ENCODE assay signal across 9 mouse cellular contexts in genomic region chr12:109044497-109044896, GRCm38 (mm10). TPM values are rescaled to one million over a fixed set of nuclear protein-coding genes. Genes with fewer than 3 reads are reported as not detected.
DNase-seq lines count a peak whose midpoint lies in the region; ATAC-seq and TF ChIP-seq lines count a peak whose summit lies in the region.
"Had no signal": no experiment of that assay in that cellular context is flagged by ENCODE, and none has a peak within 500 bp of the region (broad histone marks: within the 10 kb centered on the region; RNA-seq: fewer than 3 reads in every experiment).

No protein-coding gene starts in this region.

- in situ Hi-C loops in Patski (cut with MboI; ENCODE audit: low pct_unique_long_range_greater_than_20kb): no loop called here

- no peak for TF ChIP-seq CTCF in Patski (IDR thresholded peaks at IDR 0.05)

- H3K4me2 ChIP-seq in forebrain, embryonic 15.5 days (replicated peaks): no peak overlapping the region
- H3K4me2 ChIP-seq in forebrain, embryonic 12.5 days: no peak overlapping the region
- no peak overlapping the region for H3K4me2 ChIP-seq in intestine, embryonic 16.5 days (ENCODE audit: low read depth, low read length)
- H3K4me2 ChIP-seq in heart, embryonic 11.5 days: no peak overlapping the region

- CTCF ChIA-PET in Patski (lab: Charles Lee): interaction anchor here (0.7 to 1.1 kb wide), 2 partner anchors 12 to 23 kb away, joined by 3 read pairs; no protein-coding TSS in a partner anchor

- H3K27me3 ChIP-seq in forebrain, embryonic 15.5 days: 0 out of 2 replicates have a peak, but pooled peaks cover 4% of the 10 kb centered on the region
- H3K27me3 ChIP-seq in forebrain, embryonic 12.5 days: peaks cover 67% of the 10 kb centered on the region
- H3K27me3 ChIP-seq in Patski: peaks cover 5% of the 10 kb centered on the region
- H3K27me3 ChIP-seq in intestine, embryonic 16.5 days (replicated peaks; ENCODE audit: control insufficient read depth, insufficient read depth, low read length): peaks cover 3% of the 10 kb centered on the region; the same call in 1 of the 2 replicates
- peaks cover 49% of the 10 kb centered on the region for H3K27me3 ChIP-seq in heart, embryonic 11.5 days (ENCODE audit: control insufficient read depth, insufficient read depth, low read length)

- H3K36me3 ChIP-seq in forebrain, embryonic 15.5 days: no peaks in the 10 kb centered on the region
- no peaks in the 10 kb centered on the region for H3K36me3 ChIP-seq in forebrain, embryonic 12.5 days (replicated peaks)
- no peaks in the 10 kb centered on the region for H3K36me3 ChIP-seq in intestine, embryonic 16.5 days (ENCODE audit: control insufficient read depth, insufficient read depth, low read length)
- H3K36me3 ChIP-seq in heart, embryonic 11.5 days (ENCODE audit: control insufficient read depth, insufficient read depth, low read length): no peaks in the 10 kb centered on the region

- no peak overlapping the region for H3K27ac ChIP-seq in forebrain, embryonic 15.5 days (replicated peaks)
- H3K27ac ChIP-seq in forebrain, embryonic 12.5 days: no peak overlapping the region
- H3K27ac ChIP-seq in intestine, embryonic 16.5 days (ENCODE audit: low read length): no peak overlapping the region
- H3K27ac ChIP-seq in heart, embryonic 11.5 days (ENCODE audit: low read depth, low read length): no peak overlapping the region

- no peaks in the 10 kb centered on the region for H3K9me3 ChIP-seq in forebrain, embryonic 15.5 days
- H3K9me3 ChIP-seq in forebrain, embryonic 12.5 days: no peaks in the 10 kb centered on the region
- no peaks in the 10 kb centered on the region for H3K9me3 ChIP-seq in intestine, embryonic 16.5 days (ENCODE audit: control insufficient read depth, low read length)
- no peaks in the 10 kb centered on the region for H3K9me3 ChIP-seq in heart, embryonic 11.5 days (replicated peaks; ENCODE audit: control insufficient read depth, low read length)

- 0 out of 2 replicates have a peak, but pooled peaks have one; percentile 15 for ATAC-seq in forebrain, embryonic 15.5 days (replicated peaks)
- ATAC-seq in forebrain, embryonic 12.5 days (ENCODE audit: low FRiP score): no peak
- no peak for ATAC-seq in Patski
- ATAC-seq in intestine, embryonic 16.5 days: peak; percentile 62; the same call in 1 of the 2 replicates
- no peak for ATAC-seq in heart, embryonic 11.5 days (replicated peaks; ENCODE audit: insufficient number of reproducible peaks, low FRiP score, low TSS enrichment)

- no peak overlapping the region for H3K9ac ChIP-seq in forebrain, embryonic 15.5 days (replicated peaks)
- no peak overlapping the region for H3K9ac ChIP-seq in forebrain, embryonic 12.5 days
- no peak overlapping the region for H3K9ac ChIP-seq in intestine, embryonic 16.5 days (ENCODE audit: low read depth, low read length)
- H3K9ac ChIP-seq in heart, embryonic 11.5 days (ENCODE audit: low read depth, low read length): no peak overlapping the region

- 25% methylated on average over 5 of the region's 5 CpGs for WGBS in forebrain, embryonic 15.5 days
- 21% methylated on average over 5 of the region's 5 CpGs for WGBS in forebrain, embryonic 12.5 days
- 13% methylated on average over 5 of the region's 5 CpGs for WGBS in intestine, embryonic 16.5 days
- 21% methylated on average over 5 of the region's 5 CpGs for WGBS in heart, embryonic 11.5 days (ENCODE audit: insufficient replicate concordance)

- no peak overlapping the region for H3K4me3 ChIP-seq in forebrain, embryonic 15.5 days
- no peak overlapping the region for H3K4me3 ChIP-seq in forebrain, embryonic 12.5 days (replicated peaks)
- no peak overlapping the region for H3K4me3 ChIP-seq in intestine, embryonic 16.5 days (ENCODE audit: low read length)
- no peak overlapping the region for H3K4me3 ChIP-seq in heart, embryonic 11.5 days (ENCODE audit: low read depth, low read length)

- H3K4me1 ChIP-seq in forebrain, embryonic 15.5 days: peaks cover 2% of the 10 kb centered on the region
- H3K4me1 ChIP-seq in forebrain, embryonic 12.5 days: 0 out of 2 replicates have a peak, but pooled peaks cover 3% of the 10 kb centered on the region
- no peaks in the 10 kb centered on the region for H3K4me1 ChIP-seq in intestine, embryonic 16.5 days (ENCODE audit: control insufficient read depth, insufficient read depth, low read length)
- H3K4me1 ChIP-seq in heart, embryonic 11.5 days (ENCODE audit: control insufficient read depth, insufficient read depth, low read length): no peaks in the 10 kb centered on the region

- POLR2A ChIA-PET in Patski (lab: Charles Lee): no interaction called here

- DNase-seq in lung, postnatal 36 days: peak; percentile 15
- DNase-seq in lung, adult 18-20 months: no peak
- DNase-seq in Patski (ENCODE audit: low read depth, low spot score): peak; percentile 1
- no peak for DNase-seq in layer of hippocampus, postnatal 10 days (ENCODE audit: low spot score in 2 of 2)
- DNase-seq: gastrocnemius, postnatal 14 days had no signal

RNA-seq across cellular contexts. Expression of gene Begain, which starts 23.5 kb away (rescaled TPM):
- 19.2 and 20.2 TPM in 2 replicates for polyA plus RNA-seq in forebrain, embryonic 15.5 days (2015; fragmentation: Nextera tagmentation; extraction: Ambion mirVana)
- polyA plus RNA-seq in forebrain, embryonic 12.5 days (2016; fragmentation: Nextera tagmentation; extraction: Ambion mirVana): 10.9 and 11.1 TPM in 2 replicates
- 0.28 TPM for polyA plus RNA-seq in Patski (2021)
- polyA plus RNA-seq in intestine, embryonic 16.5 days (2015; fragmentation: Nextera tagmentation; extraction: Ambion mirVana): 3.3 and 4.2 TPM in 2 replicates
- 100 to 1,000 TPM; 164 to 176 TPM for total RNA-seq in layer of hippocampus, postnatal 10 days (2021)
- polyA plus RNA-seq in heart, embryonic 11.5 days (2014; fragmentation: Nextera tagmentation; extraction: Ambion mirVana): 1.7 and 2.2 TPM in 2 replicates

Comparison
In these comparisons a context has a peak if more than half of its experiments do, and no peak if none do; other contexts are left out.
1. ATAC-seq: peak in forebrain, embryonic 15.5 days (single experiment) and intestine, embryonic 16.5 days (single experiment); none in forebrain, embryonic 12.5 days (single experiment), Patski (single experiment) and heart, embryonic 11.5 days (single experiment).
2. DNase-seq: peak in lung, postnatal 36 days (single experiment) and Patski (single experiment); none in lung, adult 18-20 months (0 of 2) and layer of hippocampus, postnatal 10 days (0 of 2).